Mouse (Mus musculus): ENCODE measurements around the gene Gtf2f1.

The Gtf2f1 gene

GRCm38 (mm10) chr17:57007137-57007905 lies 3.8 kb downstream of the Gtf2f1 start:
- ATAC-seq (ENCODE audit: insufficient number of reproducible peaks, low FRiP score, low TSS enrichment) = no peak

- ATAC-seq (ENCODE audit: insufficient number of reproducible peaks, low FRiP score, low TSS enrichment) = no peak
Measured at GRCm38 (mm10) chr17:57003994-57004393, 7.1 kb downstream of the Gtf2f1 start.

- no peak for ATAC-seq (ENCODE audit: insufficient number of reproducible peaks, low FRiP score, low TSS enrichment)
Measured at GRCm38 (mm10) chr17:57001228-57001627, 9.9 kb downstream of the Gtf2f1 start.

- ATAC-seq (ENCODE audit: insufficient number of reproducible peaks, low FRiP score, low TSS enrichment) = no peak
Measured at GRCm38 (mm10) chr17:56999968-57000609, 11.0 kb downstream of the Gtf2f1 start, which contains the start of gene Pspn. TSS of gene Pspn (minus strand) at chr17:57000018.

- no peak for ATAC-seq (ENCODE audit: insufficient number of reproducible peaks, low FRiP score, low TSS enrichment)
Measured at GRCm38 (mm10) chr17:56999414-56999813, 11.7 kb downstream of the Gtf2f1 start.

- peak; percentile 97 for ATAC-seq (ENCODE audit: insufficient number of reproducible peaks, low FRiP score, low TSS enrichment)
Measured at GRCm38 (mm10) chr17:56997029-56997667, 13.9 kb downstream of the Gtf2f1 start, which contains the start of gene Alkbh7. TSS of gene Alkbh7 (plus strand) at chr17:56997339.

GRCm38 (mm10) chr17:56996506-56996905 lies 14.6 kb downstream of the Gtf2f1 start:
- no peak for ATAC-seq (ENCODE audit: insufficient number of reproducible peaks, low FRiP score, low TSS enrichment)

- ATAC-seq (ENCODE audit: insufficient number of reproducible peaks, low FRiP score, low TSS enrichment) = no peak
Measured at GRCm38 (mm10) chr17:56995046-56995445, 16.0 kb downstream of the Gtf2f1 start.

- ATAC-seq (ENCODE audit: insufficient number of reproducible peaks, low FRiP score, low TSS enrichment) = no peak
Measured at GRCm38 (mm10) chr17:56990966-56991365, 20.1 kb downstream of the Gtf2f1 start.

GRCm38 (mm10) chr17:56990115-56990746 lies 20.9 kb downstream of the Gtf2f1 start, which contains the start of gene Clpp:
TSS of gene Clpp (plus strand) at chr17:56990305.
- ATAC-seq (ENCODE audit: insufficient number of reproducible peaks, low FRiP score, low TSS enrichment) = peak; percentile 97

GRCm38 (mm10) chr17:56989467-56990114 lies 21.5 kb downstream of the Gtf2f1 start:
- ATAC-seq (ENCODE audit: insufficient number of reproducible peaks, low FRiP score, low TSS enrichment) = peak; percentile 83

- no peak for ATAC-seq (ENCODE audit: insufficient number of reproducible peaks, low FRiP score, low TSS enrichment)
Measured at GRCm38 (mm10) chr17:56988921-56989430, 22.1 kb downstream of the Gtf2f1 start.

GRCm38 (mm10) chr17:56988441-56988840 lies 22.6 kb downstream of the Gtf2f1 start:
- ATAC-seq (ENCODE audit: insufficient number of reproducible peaks, low FRiP score, low TSS enrichment) = no peak

- ATAC-seq (ENCODE audit: insufficient number of reproducible peaks, low FRiP score, low TSS enrichment) = no peak
Measured at GRCm38 (mm10) chr17:56986105-56986805, 24.8 kb downstream of the Gtf2f1 start.

GRCm38 (mm10) chr17:56985656-56986055 lies 25.4 kb downstream of the Gtf2f1 start:
- no peak for ATAC-seq (ENCODE audit: insufficient number of reproducible peaks, low FRiP score, low TSS enrichment)

GRCm38 (mm10) chr17:56984886-56985285 lies 26.2 kb downstream of the Gtf2f1 start:
- no peak for ATAC-seq (ENCODE audit: insufficient number of reproducible peaks, low FRiP score, low TSS enrichment)

- no peak for ATAC-seq (ENCODE audit: insufficient number of reproducible peaks, low FRiP score, low TSS enrichment)
Measured at GRCm38 (mm10) chr17:56982013-56982412, 29.1 kb downstream of the Gtf2f1 start, which contains the start of gene Acer1. TSS of gene Acer1 (minus strand) at chr17:56982126.

GRCm38 (mm10) chr17:56981049-56981448 lies 30.0 kb downstream of the Gtf2f1 start:
- no peak for ATAC-seq (ENCODE audit: insufficient number of reproducible peaks, low FRiP score, low TSS enrichment)

GRCm38 (mm10) chr17:56979524-56979923 lies 31.6 kb downstream of the Gtf2f1 start:
- ATAC-seq (ENCODE audit: insufficient number of reproducible peaks, low FRiP score, low TSS enrichment) = no peak
